Comparison of ENCODE assay signal across 16 mouse cellular contexts in the genomic region with DNA sequence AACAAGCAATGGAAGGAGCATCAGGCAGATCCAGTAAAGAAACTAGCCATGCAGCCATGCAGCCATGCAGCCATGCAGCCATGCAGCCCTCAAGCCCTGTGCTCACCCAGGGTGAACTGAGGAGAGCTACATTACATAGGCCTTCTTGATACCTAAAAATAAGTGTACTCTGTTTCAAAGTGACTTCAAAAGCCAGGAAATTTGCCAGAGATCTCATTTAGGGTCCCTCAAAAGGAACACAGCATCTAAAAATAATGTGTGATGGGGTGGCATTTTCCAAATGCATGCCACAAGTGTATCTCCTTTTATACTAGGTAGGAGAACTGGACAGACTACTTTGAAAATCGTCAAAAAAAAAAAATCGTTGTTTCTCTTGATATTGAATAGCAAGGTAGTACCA.
"Had no signal": no experiment of that assay in that cellular context is flagged by ENCODE, and none has a peak within 500 bp of the region (broad histone marks: within the 10 kb centered on the region; RNA-seq: fewer than 3 reads in every experiment).

No protein-coding gene starts in this region.

- H3K4me3 ChIP-seq: left cerebral cortex, adult 2 months; liver, embryonic 13.5 days; neural tube, embryonic 12.5 days; neural tube, embryonic 15.5 days had no signal

- H3K9ac ChIP-seq: liver, embryonic 13.5 days; neural tube, embryonic 12.5 days; neural tube, embryonic 15.5 days had no signal

- H3K27me3 ChIP-seq: liver, embryonic 13.5 days; neural tube, embryonic 12.5 days; neural tube, embryonic 15.5 days had no signal

- DNase-seq: kidney, postnatal 10 days; kidney, postnatal 36 days; layer of hippocampus, postnatal 36 days; liver, embryonic 13.5 days; lung, adult 2 months; lung, postnatal 14 days; lung, postnatal 4 days; midbrain, embryonic 14.5 days; right cerebral cortex, adult 18-20 months; right cerebral cortex, postnatal 25 days; thymus, adult 18-20 months; thymus, postnatal 36 days had no signal

- H3K4me2 ChIP-seq: liver, embryonic 13.5 days; midbrain, embryonic 11.5 days; neural tube, embryonic 12.5 days; neural tube, embryonic 15.5 days had no signal

- H3K36me3 ChIP-seq: liver, embryonic 13.5 days; neural tube, embryonic 12.5 days; neural tube, embryonic 15.5 days had no signal

- H3K27ac ChIP-seq: left cerebral cortex, adult 2 months; liver, embryonic 13.5 days; neural tube, embryonic 12.5 days; neural tube, embryonic 15.5 days had no signal

- H3K4me1 ChIP-seq: liver, embryonic 13.5 days; neural tube, embryonic 12.5 days; neural tube, embryonic 15.5 days had no signal

- H3K9me3 ChIP-seq: liver, embryonic 13.5 days; neural tube, embryonic 12.5 days; neural tube, embryonic 15.5 days had no signal
